ENCODE assay signal across 21 mouse cellular contexts in the genomic region with DNA sequence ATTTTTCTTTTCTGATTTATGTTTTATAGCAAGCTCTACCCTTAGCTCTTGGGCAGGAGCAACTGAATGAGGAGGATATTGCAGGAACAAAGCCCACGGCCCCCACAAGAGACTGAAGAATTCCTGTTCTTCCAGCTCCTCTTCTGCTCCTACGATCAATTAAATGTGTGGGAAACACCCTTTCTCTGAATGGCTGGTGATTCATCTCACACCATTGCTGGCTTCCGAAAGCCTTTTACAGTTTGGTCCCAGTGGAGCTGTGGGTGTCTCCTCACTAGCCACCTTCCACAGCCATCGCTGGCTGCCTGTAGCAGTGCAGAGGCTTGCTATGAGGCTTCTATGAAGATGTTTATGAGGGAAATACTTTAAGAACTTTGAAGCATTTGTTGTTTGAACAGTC.
DNase-seq lines count a peak whose midpoint lies in the region; ATAC-seq and TF ChIP-seq lines count a peak whose summit lies in the region.
"Had no signal": no experiment of that assay in that cellular context is flagged by ENCODE, and none has a peak within 500 bp of the region (broad histone marks: within the 10 kb centered on the region; RNA-seq: fewer than 3 reads in every experiment).

No protein-coding gene starts in this region.

- no peaks in the 10 kb centered on the region for H3K9me3 ChIP-seq in embryonic facial prominence, embryonic 14.5 days (ENCODE audit: control insufficient read depth, low read length)
- H3K9me3 ChIP-seq in embryonic facial prominence, embryonic 10.5 days, result no peaks in the 10 kb centered on the region
- H3K9me3 ChIP-seq: forebrain, embryonic 10.5 days; midbrain, embryonic 13.5 days; neural tube, embryonic 13.5 days had no signal

- H3K27ac ChIP-seq in embryonic facial prominence, embryonic 14.5 days (replicated peaks; ENCODE audit: low read depth, low read length), result no peak overlapping the region
- H3K27ac ChIP-seq in embryonic facial prominence, embryonic 10.5 days (replicated peaks), result no peak overlapping the region
- H3K27ac ChIP-seq: forebrain, embryonic 10.5 days; layer of hippocampus, adult 2 months; midbrain, embryonic 13.5 days; neural tube, embryonic 13.5 days had no signal

- no peaks in the 10 kb centered on the region for H3K4me1 ChIP-seq in embryonic facial prominence, embryonic 14.5 days (ENCODE audit: control insufficient read depth, insufficient read depth, low read length)
- H3K4me1 ChIP-seq in embryonic facial prominence, embryonic 10.5 days, result no peaks in the 10 kb centered on the region
- H3K4me1 ChIP-seq: midbrain, embryonic 13.5 days; neural tube, embryonic 13.5 days had no signal

- no peak overlapping the region for H3K4me3 ChIP-seq in embryonic facial prominence, embryonic 14.5 days (ENCODE audit: low read depth, low read length)
- no peak overlapping the region for H3K4me3 ChIP-seq in embryonic facial prominence, embryonic 10.5 days
- H3K4me3 ChIP-seq: forebrain, embryonic 10.5 days; layer of hippocampus, adult 2 months; midbrain, embryonic 13.5 days; neural tube, embryonic 13.5 days had no signal

- no peak overlapping the region for H3K9ac ChIP-seq in embryonic facial prominence, embryonic 14.5 days (ENCODE audit: low read depth, low read length)
- H3K9ac ChIP-seq: liver, postnatal 0 days; midbrain, embryonic 13.5 days; neural tube, embryonic 13.5 days had no signal

- 71% methylated on average over 4 of the region's 4 CpGs for WGBS in embryonic facial prominence, embryonic 14.5 days
- 87% methylated on average over 4 of the region's 4 CpGs for WGBS in embryonic facial prominence, embryonic 10.5 days

- H3K4me2 ChIP-seq in embryonic facial prominence, embryonic 14.5 days (ENCODE audit: low read depth, low read length), result no peak overlapping the region
- H3K4me2 ChIP-seq: midbrain, embryonic 13.5 days; neural tube, embryonic 13.5 days had no signal

- no peak for TF ChIP-seq POLR2A in brain, embryonic 14.5 days (IDR thresholded peaks at IDR 0.05; ENCODE audit: borderline replicate concordance, extremely low read depth, insufficient read depth, insufficient read length, poor library complexity, severe bottlenecking)

- no peak for ATAC-seq in embryonic facial prominence, embryonic 14.5 days (ENCODE audit: low read depth)
- ATAC-seq: liver, postnatal 0 days; midbrain, embryonic 13.5 days had no signal

- TF ChIP-seq CTCF in brain, embryonic 14.5 days (IDR thresholded peaks at IDR 0.05; ENCODE audit: borderline replicate concordance, extremely low read depth, insufficient read depth, insufficient read length), result no peak

- no peaks in the 10 kb centered on the region for H3K27me3 ChIP-seq in embryonic facial prominence, embryonic 14.5 days (replicated peaks; ENCODE audit: control insufficient read depth, insufficient read depth, low read length)
- no peaks in the 10 kb centered on the region for H3K27me3 ChIP-seq in embryonic facial prominence, embryonic 10.5 days (replicated peaks; ENCODE audit: low read depth, poor library complexity, severe bottlenecking)
- H3K27me3 ChIP-seq: midbrain, embryonic 13.5 days; neural tube, embryonic 13.5 days had no signal

- peaks cover 15% of the 10 kb centered on the region for H3K36me3 ChIP-seq in embryonic facial prominence, embryonic 14.5 days (ENCODE audit: control insufficient read depth, insufficient read depth, low read length)
- H3K36me3 ChIP-seq in embryonic facial prominence, embryonic 10.5 days (replicated peaks), result peaks cover 13% of the 10 kb centered on the region

- DNase-seq in embryonic facial prominence, embryonic 14.5 days (ENCODE audit: low spot score), result peak; percentile 19
- no peak for DNase-seq in embryonic facial prominence, embryonic 10.5 days (ENCODE audit: low spot score)
- DNase-seq in layer of hippocampus, adult 9-11 months, result peak; percentile 23
- no peak for DNase-seq in layer of hippocampus, adult 8-10 months (ENCODE audit: low spot score in 2 of 2)
- peak; percentile 28 for DNase-seq in brain, embryonic 14.5 days (ENCODE audit: low read depth)
- DNase-seq in right cerebral cortex, postnatal 36 days (ENCODE audit: low spot score in 2 of 2), result peak; percentile 33 to 64
- DNase-seq in retina, postnatal 1 day, result no peak
- no peak for DNase-seq in ovary, postnatal 36 days (ENCODE audit: low spot score)
- DNase-seq: adrenal gland, postnatal 25 days; cerebellum, adult 18-20 months; cerebellum, postnatal 25 days; embryo, embryonic 11 days; kidney, adult 18-20 months; kidney, postnatal 14 days; liver, postnatal 0 days; lung, postnatal 10 days; thymus, postnatal 14 days had no signal

Comparison
In these comparisons a context has a peak if more than half of its experiments do, and no peak if none do; other contexts are left out.
1. DNase-seq: peak in embryonic facial prominence, embryonic 14.5 days (single experiment), layer of hippocampus, adult 9-11 months (single experiment), brain, embryonic 14.5 days (single experiment) and right cerebral cortex, postnatal 36 days (2 of 2); none in embryonic facial prominence, embryonic 10.5 days (single experiment), layer of hippocampus, adult 8-10 months (0 of 2), retina, postnatal 1 day (single experiment) and ovary, postnatal 36 days (single experiment).